Mouse (Mus musculus): ENCODE results near the gene 6030408B16Rik. TPM values are rescaled to one million over a fixed set of nuclear protein-coding genes. Genes with fewer than 3 reads are reported as not detected.

6030408B16Rik gene
- 0.15 TPM in 1 of 2 replicates, not detected in the other for polyA plus RNA-seq (2016; fragmentation: Nextera tagmentation; extraction: Ambion mirVana)

DNA sequence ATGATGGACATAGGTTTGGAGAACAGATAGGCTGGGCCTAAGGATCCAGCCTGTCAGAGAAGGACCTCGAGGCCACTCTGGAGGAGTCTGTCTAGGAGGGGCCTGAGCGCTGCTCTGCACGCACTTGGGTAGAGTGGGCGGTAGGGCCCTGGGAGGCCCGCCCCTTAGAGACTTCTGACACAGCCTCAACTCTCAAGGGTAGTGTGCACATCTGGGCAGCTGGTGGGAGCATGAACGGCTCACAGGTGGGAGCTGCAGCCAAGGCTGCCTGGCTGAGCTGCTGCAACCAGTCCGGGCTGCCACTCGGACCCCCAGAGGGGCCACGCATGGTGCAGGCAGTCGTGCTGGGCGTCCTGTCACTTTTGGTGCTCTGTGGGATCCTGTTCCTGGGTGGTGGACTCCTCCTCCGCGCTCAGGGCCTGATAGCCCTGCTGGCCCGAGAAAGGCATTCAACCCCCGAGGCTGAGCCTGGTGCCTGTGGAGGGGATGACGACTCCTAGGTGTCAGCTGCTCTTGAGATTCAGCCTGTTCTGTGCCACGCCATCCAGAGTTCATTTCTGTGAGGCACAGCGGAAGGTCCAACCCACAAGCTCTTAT is at the start of gene 6030408B16Rik:
Gene 6030408B16Rik, plus strand, starts transcription at position 188 of the 597 bp plus-strand sequence.
- Histone ChIP-seq H3K36me3 (peaks cover 40% of the 10 kb centered on the region), H3K4me3 (no peak within 1 kb of the TSS), H3K9ac (replicated peaks) (no peak within 1 kb of the TSS), H3K4me1 (no peaks in the 10 kb centered on the region), H3K27ac (replicated peaks) (no peak within 1 kb of the TSS), H3K27me3 (0 out of 2 replicates have a peak, but pooled peaks cover 3% of the 10 kb centered on the region), H3K4me2 (replicated peaks) (no peak within 1 kb of the TSS), H3K9me3 (no peaks in the 10 kb centered on the region)
- ATAC-seq (ENCODE audit: low FRiP score, low read depth): no peak
- 64% methylated on average over 18 of the region's 18 CpGs for WGBS

DNA sequence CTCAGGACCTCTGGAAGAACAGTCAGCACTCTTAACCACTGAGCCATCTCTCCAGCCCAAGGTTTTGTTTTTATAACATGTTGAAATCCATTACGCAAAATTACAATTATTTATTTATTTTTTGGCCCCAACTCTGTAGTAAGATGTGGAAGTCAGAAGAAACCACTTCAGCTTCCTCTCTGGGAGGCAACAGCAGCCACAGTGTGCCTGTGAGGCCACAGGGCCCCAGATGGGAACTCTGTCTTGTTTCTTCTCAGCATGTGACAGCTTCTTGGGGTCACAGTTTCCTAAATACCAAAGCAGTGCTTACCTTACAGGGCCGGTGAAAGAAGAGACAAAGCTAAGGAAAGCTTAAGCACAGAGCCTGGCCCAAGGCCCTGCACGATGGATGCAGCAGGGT is 49.0 kb upstream of the 6030408B16Rik start:
- H3K27me3 ChIP-seq: peaks cover 17% of the 10 kb centered on the region
- H3K36me3 ChIP-seq: no peaks in the 10 kb centered on the region
- H3K4me1 ChIP-seq: peaks cover 20% of the 10 kb centered on the region
- H3K4me3 ChIP-seq: no peak overlapping the region
- no peak overlapping the region for H3K9ac ChIP-seq (replicated peaks)
- H3K9me3 ChIP-seq: no peaks in the 10 kb centered on the region
- no peak overlapping the region for H3K4me2 ChIP-seq (replicated peaks)
- WGBS: 64% methylated on average over 3 of the region's 3 CpGs
- ATAC-seq (ENCODE audit: low FRiP score, low read depth): no peak
- no peak overlapping the region for H3K27ac ChIP-seq (replicated peaks)

DNA sequence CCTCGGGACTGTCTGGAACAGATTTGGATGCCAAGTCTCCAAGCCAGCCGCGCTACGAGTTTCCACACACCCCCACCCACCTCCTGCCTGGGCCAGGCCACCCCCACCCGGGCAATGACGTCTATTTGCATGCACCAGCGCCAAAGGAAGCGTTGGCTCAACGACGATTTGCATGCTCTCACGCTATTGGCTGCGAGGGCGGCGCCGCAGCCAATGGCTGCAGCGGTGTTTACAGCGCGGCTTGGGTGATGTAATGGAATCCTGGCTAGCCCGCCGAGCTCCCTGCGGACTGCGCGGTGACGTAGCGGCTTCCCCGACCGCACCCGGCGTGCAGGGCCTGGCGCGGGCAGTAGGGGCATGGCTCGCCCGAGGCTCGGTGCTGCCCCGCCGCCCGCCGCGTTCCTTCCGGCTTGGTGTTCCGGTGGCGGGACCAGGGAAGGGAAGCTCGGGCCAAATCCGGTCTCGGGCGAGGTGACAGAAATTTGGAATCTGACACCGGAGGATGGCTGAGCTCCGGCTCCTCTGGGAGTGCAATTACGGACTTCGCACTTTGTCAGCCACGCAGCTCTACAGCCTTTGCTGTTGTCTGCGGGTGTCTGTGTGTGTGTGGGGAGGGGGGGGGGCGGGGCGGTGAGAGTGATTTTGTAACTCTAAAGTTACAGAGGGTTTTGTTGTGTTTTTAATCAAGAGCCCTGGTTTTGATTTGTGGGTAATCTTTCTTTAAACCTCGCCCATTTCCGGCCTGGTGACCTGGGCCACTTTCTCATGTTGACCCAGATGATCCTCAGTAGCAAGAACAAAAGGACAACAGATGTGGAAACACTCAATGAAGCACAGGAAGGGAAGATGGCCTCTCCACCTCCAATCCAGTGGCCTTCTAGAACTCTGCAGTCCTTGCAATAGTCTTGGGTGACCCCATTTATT is 46.5 kb upstream of the 6030408B16Rik start:
- Histone ChIP-seq H3K27ac (replicated peaks) (peak overlapping the region; percentile 61), H3K27me3 (peaks cover 15% of the 10 kb centered on the region; the same call in 1 of the 2 replicates), H3K4me1 (peaks cover 13% of the 10 kb centered on the region), H3K4me3 (peak overlapping the region; percentile 47), H3K4me2 (replicated peaks) (peak overlapping the region; percentile 67), H3K9ac (replicated peaks) (peak overlapping the region; percentile 50), H3K36me3 (no peaks in the 10 kb centered on the region), H3K9me3 (no peaks in the 10 kb centered on the region)
- 2% methylated on average over 56 of the region's 56 CpGs for WGBS
- peak; percentile 99 for ATAC-seq (ENCODE audit: low FRiP score, low read depth)

DNA sequence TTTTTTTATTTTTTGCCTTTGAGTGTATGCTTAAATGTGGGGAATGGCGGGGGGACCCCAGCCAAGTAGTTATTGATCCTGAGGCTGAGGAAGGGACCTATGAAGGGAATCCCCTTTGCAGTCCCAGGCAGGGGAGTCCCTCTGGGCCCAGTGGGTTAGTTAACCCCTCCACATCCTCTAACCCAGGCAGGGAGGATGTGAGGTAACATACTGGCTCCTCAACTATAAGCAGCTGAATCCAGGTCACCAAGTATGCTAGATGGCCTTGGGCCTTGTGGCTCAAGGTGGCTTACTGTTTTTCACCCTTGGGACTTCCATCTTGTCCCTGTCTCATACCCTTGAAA is 45.9 kb upstream of the 6030408B16Rik start:
- Histone ChIP-seq H3K4me3 (peak overlapping the region; percentile 47; the same call in 1 of the 2 replicates), H3K4me1 (peaks cover 13% of the 10 kb centered on the region), H3K27ac (replicated peaks) (no peak overlapping the region), H3K9ac (replicated peaks) (no peak overlapping the region), H3K4me2 (replicated peaks) (peak overlapping the region; percentile 67), H3K9me3 (no peaks in the 10 kb centered on the region), H3K27me3 (peaks cover 12% of the 10 kb centered on the region), H3K36me3 (no peaks in the 10 kb centered on the region)
- ATAC-seq (ENCODE audit: low FRiP score, low read depth): no peak
- 75% methylated on average over 1 of the region's 1 CpGs for WGBS

DNA sequence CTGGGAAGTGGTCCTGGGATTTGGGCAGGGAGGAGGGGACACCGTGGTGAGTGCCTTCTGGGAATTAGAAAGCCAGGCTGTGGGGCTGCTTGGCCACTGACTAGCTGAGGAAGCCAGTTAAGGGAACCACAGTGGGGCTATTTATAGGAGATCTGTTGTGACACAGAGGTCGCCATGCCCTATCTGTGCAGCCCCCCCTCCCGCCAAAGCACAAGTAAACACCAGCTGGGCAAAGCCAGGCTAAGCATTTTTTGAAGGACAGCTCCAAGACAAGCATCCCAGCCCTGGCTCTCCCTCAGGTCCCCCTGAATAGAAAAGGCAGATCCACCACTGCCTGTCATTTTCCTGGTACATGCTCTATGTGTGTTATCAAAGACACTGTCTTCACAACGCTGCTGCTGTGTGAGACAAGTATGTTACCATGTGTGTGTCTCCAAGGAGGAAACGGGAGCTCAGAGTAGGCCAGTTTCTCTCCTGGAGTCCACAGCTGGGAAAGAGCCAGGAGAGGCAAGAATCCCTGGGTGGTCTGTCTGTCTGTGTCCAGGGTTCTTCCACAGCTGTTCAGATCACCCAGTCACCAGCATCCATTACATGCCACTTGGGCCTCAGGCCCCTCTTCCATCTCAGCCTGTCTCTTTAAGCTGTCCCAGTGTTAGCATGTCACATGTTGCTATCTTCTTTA is 44.8 kb upstream of the 6030408B16Rik start:
- Histone ChIP-seq H3K9me3 (no peaks in the 10 kb centered on the region), H3K4me1 (peaks cover 13% of the 10 kb centered on the region), H3K4me3 (no peak overlapping the region), H3K27ac (replicated peaks) (no peak overlapping the region), H3K9ac (replicated peaks) (no peak overlapping the region), H3K4me2 (replicated peaks) (no peak overlapping the region), H3K27me3 (peaks cover 22% of the 10 kb centered on the region), H3K36me3 (no peaks in the 10 kb centered on the region)
- ATAC-seq (ENCODE audit: low FRiP score, low read depth): no peak
- 54% methylated on average over 5 of the region's 5 CpGs for WGBS

DNA sequence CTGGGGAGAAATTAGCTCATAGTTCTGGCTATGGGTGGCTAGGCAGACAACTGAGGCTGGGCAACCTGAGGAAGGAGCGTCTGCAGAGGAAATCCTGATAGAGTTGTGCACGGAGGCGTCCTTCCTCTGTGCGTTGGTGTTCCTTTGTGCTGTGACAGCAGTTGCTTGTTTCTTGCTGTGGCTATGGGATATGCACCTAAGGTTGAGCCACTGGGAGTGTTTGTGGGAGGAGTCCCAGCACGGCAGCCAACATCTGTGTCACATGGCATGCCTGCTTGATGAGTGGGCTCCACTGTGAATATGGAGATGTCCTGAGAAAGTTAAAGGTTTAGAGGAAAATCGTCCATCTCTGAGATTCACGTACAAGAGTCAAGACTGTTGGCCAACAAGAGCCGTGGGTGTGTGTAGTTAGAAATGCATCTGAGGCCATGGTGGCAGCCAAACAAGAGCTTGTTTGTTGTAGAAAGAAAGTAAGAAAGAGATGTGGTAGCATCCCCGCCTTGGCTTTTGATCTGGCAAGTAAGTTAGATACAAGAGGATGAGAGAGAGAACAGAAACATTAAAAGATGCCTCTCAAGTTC is 42.7 kb upstream of the 6030408B16Rik start:
- WGBS: 79% methylated on average over 9 of the region's 9 CpGs
- H3K27me3 ChIP-seq: peaks cover 33% of the 10 kb centered on the region

DNA sequence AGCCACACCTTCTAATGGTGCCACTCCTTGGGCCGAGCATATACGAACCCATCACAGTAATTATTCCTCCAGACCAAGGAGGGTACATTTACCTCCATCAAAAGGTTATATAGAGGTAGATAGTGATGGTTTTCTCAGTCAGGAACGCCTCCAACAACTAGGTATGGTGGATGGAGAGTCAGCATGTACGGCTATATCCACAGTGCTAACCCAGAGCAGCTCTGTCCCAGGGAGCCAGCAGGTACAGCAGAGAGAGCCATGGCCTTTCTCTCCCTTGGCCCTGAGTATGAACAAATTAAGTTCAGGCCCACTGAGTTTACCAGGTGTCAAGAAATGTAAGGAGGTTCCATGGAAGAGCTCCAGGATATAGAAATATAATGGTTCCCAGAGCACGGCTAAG is 41.1 kb upstream of the 6030408B16Rik start:
- Histone ChIP-seq H3K4me1 (peaks cover 14% of the 10 kb centered on the region), H3K4me3 (no peak overlapping the region), H3K36me3 (no peaks in the 10 kb centered on the region), H3K27ac (replicated peaks) (no peak overlapping the region), H3K9me3 (no peaks in the 10 kb centered on the region), H3K4me2 (replicated peaks) (no peak overlapping the region), H3K9ac (replicated peaks) (no peak overlapping the region), H3K27me3 (peaks cover 33% of the 10 kb centered on the region)
- ATAC-seq (ENCODE audit: low FRiP score, low read depth): no peak
- WGBS: 90% methylated on average over 5 of the region's 5 CpGs

More for the DNA sequence above, 42.7 kb upstream of the 6030408B16Rik start:
- H3K9me3 ChIP-seq: no peaks in the 10 kb centered on the region
- no peak overlapping the region for H3K4me2 ChIP-seq (replicated peaks)
- H3K4me3 ChIP-seq: no peak overlapping the region
- H3K36me3 ChIP-seq: no peaks in the 10 kb centered on the region
- no peak overlapping the region for H3K27ac ChIP-seq (replicated peaks)
- H3K4me1 ChIP-seq: peaks cover 24% of the 10 kb centered on the region
- H3K9ac ChIP-seq (replicated peaks): no peak overlapping the region
- ATAC-seq (ENCODE audit: low FRiP score, low read depth): no peak

DNA sequence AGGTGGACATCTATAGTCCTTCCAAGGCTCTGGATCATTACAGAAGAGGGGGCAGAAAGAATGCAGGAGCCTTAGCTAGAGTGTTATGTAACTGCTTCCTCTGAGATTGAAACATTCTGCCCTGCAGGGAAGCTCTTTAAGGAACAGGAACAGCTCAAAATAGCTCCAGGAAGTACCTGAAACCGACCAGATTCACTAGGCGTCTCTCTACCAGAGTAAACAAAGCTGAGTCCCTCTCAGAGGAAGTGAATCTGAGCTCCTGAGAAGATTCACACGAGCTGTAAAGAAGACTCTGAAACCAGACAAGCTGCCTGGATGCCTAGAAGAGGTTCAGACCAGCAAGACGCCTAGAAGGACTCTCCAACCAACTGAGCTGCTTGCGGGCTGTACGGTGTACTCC is 40.4 kb upstream of the 6030408B16Rik start:
- peaks cover 29% of the 10 kb centered on the region for H3K27me3 ChIP-seq
- no peaks in the 10 kb centered on the region for H3K9me3 ChIP-seq
- no peaks in the 10 kb centered on the region for H3K36me3 ChIP-seq
- ATAC-seq (ENCODE audit: low FRiP score, low read depth): no peak
- WGBS: 91% methylated on average over 6 of the region's 6 CpGs
- no peak overlapping the region for H3K4me3 ChIP-seq
- peaks cover 12% of the 10 kb centered on the region for H3K4me1 ChIP-seq
- H3K27ac ChIP-seq (replicated peaks): no peak overlapping the region
- H3K9ac ChIP-seq (replicated peaks): no peak overlapping the region
- H3K4me2 ChIP-seq (replicated peaks): no peak overlapping the region

DNA sequence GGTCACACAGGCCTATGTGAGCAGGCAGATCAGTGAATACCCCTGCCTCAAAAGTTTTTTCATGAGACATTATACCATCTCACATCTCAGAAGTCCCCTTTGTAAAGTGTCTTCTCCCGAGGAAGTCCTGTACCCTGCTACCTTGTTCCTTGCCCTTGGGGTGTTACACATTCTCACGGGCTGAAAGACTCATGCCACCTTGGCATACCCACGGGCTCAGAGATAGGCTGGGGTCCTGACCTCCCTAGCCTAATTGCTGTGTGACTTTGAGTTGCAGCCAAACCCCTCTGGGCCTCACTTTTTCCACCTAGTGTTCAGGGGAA is 39.5 kb upstream of the 6030408B16Rik start:
- 37% methylated on average over 3 of the region's 3 CpGs for WGBS
- Histone ChIP-seq H3K27me3 (peaks cover 25% of the 10 kb centered on the region), H3K36me3 (no peaks in the 10 kb centered on the region), H3K4me2 (replicated peaks) (peak overlapping the region; percentile 96), H3K27ac (replicated peaks) (no peak overlapping the region), H3K9me3 (no peaks in the 10 kb centered on the region), H3K4me3 (peak overlapping the region; percentile 69), H3K9ac (replicated peaks) (peak overlapping the region; percentile 72), H3K4me1 (peaks cover 12% of the 10 kb centered on the region)
- ATAC-seq (ENCODE audit: low FRiP score, low read depth): no peak

DNA sequence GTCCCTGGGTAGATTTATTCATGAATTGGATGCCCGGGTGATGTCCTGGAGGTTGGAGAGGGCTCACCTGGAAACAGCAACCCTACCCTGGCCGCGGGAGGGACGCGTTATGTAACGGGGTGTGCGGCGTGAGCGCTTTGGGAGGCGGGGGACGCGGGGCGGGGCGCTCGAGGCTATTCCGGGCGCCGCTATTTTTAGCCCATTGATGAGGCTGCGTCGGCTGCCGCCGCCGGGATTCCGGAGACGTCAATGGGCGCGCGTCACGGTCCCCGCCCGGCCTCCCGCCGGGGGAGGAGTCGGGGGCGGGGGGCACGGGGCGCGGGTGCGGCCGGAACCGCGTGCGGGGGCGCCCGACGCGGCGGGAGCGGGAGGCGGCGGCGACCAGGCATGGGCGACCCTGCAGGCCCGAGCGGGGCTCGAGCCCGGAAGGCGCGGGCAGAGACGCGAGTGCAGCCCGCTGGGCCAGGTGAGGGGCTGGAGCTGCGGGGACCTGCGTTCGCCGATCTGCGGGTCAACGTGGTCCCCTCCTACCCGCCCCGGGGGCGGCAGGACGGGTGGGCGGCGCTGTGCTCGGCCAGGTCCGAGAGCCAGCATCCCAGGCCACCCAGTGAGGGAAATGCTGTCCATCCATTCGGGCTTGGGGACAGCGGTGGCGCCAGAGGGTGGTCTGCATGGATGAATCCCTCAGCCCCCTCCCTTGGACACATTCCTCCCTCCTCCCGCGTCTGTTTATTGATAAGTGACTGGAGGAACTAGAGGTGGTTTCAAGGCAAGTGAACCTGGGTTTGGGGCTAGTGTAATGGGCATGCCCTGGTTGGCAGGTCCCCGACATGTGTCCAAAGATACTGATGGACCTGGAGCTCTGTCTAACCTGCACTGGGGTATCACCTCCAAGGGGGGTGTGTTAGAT is 38.9 kb upstream of the 6030408B16Rik start, which contains the start of gene Nr4a1:
Gene Nr4a1, plus strand, starts transcription at position 384 of the 910 bp plus-strand sequence.
- no peaks in the 10 kb centered on the region for H3K36me3 ChIP-seq
- peak within 1 kb of the TSS; percentile 72 for H3K9ac ChIP-seq (replicated peaks)
- peaks cover 25% of the 10 kb centered on the region for H3K27me3 ChIP-seq
- peak within 1 kb of the TSS; percentile 54 for H3K27ac ChIP-seq (replicated peaks)
- ATAC-seq (ENCODE audit: low FRiP score, low read depth): peak; percentile 77
- H3K4me3 ChIP-seq: peak within 1 kb of the TSS; percentile 69
- H3K4me2 ChIP-seq (replicated peaks): peak within 1 kb of the TSS; percentile 96
- WGBS: 1% methylated on average over 46 of the region's 82 CpGs
- H3K9me3 ChIP-seq: no peaks in the 10 kb centered on the region
- H3K4me1 ChIP-seq: peaks cover 12% of the 10 kb centered on the region

Data from midbrain, embryonic 12.5 days (tissue).